Mouse (Mus musculus) liver, embryonic 12.5 days (tissue): ENCODE measurements around the gene Abcb8. TPM values are rescaled to one million over a fixed set of nuclear protein-coding genes. Genes with fewer than 3 reads are reported as not detected.
A peak's percentile ranks its signal among the peaks of the same experiment; 100 is the strongest.

Experiments
- ATAC-seq: fragments of 200-750 bp; cut with Nextera tagmentation; 2 replicates; pipeline ENCODE4 v1.8.0; 2017; ENCODE audit warnings: moderate number of reproducible peaks, mild to moderate bottlenecking, moderate library complexity
- H3K27ac ChIP-seq: fragments of 300-500 bp; sonication (generic); 2 replicates; pipeline ENCODE4 v1.5.1; 2016; ENCODE audit warnings: mild to moderate bottlenecking
- H3K27me3 ChIP-seq: fragments of 300-500 bp; sonication (generic); replicated peaks from 2 replicates; pipeline ENCODE4 v1.6.1; 2016; ENCODE audit warnings: mild to moderate bottlenecking, moderate library complexity
- H3K36me3 ChIP-seq: fragments of 300-500 bp; sonication (generic); 2 replicates; pipeline ENCODE4 v1.6.1; 2016; ENCODE audit warnings: mild to moderate bottlenecking, moderate library complexity
- H3K4me1 ChIP-seq: fragments of 300-500 bp; sonication (generic); 2 replicates; pipeline ENCODE4 v1.6.1; 2016
- H3K4me2 ChIP-seq: fragments of 300-500 bp; sonication (generic); 2 replicates; pipeline ENCODE4 v1.6.1; 2016; ENCODE audit warnings: mild to moderate bottlenecking, moderate library complexity
- H3K4me3 ChIP-seq: fragments of 300-500 bp; sonication (generic); 2 replicates; pipeline ENCODE4 v1.5.1; 2016; ENCODE audit warnings: mild to moderate bottlenecking, moderate library complexity
- H3K9ac ChIP-seq: fragments of 300-500 bp; sonication (generic); 2 replicates; pipeline ENCODE4 v1.6.1; 2016; ENCODE audit warnings: mild to moderate bottlenecking, moderate library complexity
- H3K9me3 ChIP-seq: fragments of 300-500 bp; sonication (generic); replicated peaks from 2 replicates; pipeline ENCODE4 v1.6.1; 2016; ENCODE audit warnings: mild to moderate bottlenecking, moderate library complexity
- whole genome bisulfite sequencing: fragments of 180-500 bp; shearing (Covaris S2); methylation state at CpG from one replicate; pipeline ENCODE4 v1.1.7; 2016; ENCODE audit not compliant: insufficient replicate concordance; 5-methylcytosine and 5-hydroxymethylcytosine counted together
- polyA plus RNA-seq: library from polyadenylated mRNA; unstranded; fragments of >200 nt; fragmentation: Nextera tagmentation; extraction: Ambion mirVana; gene quantifications from 2 replicates; pipeline ENCODE4 v1.2.1, GENCODE M21; 2016

Gene Abcb8
- 32.6 and 34.1 TPM in 2 replicates for polyA plus RNA-seq

DNA sequence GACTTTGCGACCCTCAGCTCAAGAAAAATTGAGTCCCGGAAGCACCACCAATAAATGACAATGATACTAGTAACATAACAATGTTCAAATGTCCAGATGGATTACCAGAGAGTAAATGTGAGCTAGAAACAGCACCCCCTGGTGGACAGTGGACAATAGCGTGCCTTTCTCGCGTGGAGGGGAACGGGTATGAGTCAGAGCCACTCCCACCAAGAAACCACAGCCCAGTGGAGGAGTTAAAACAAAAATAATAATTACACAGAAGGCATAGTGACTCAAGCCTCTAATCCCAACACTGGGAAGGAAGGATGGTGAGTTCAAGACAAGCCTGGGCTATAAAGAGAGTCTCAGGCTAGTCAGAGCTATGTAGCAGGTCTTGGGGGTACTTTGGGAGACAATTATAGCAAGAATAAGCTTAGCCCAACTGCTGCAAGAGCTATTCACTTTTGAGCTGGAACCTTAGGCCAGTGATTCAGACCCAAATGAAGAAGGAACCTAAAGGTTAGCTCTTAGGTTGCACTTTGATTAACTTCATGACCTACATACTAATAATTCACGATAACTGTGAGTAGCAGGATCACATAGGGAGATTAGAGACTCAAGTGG, at the start of gene Abcb8:
Gene Abcb8, plus strand, starts transcription at position 272 of the 606 bp plus-strand sequence.
- H3K36me3 ChIP-seq = 0 out of 2 replicates have a peak, but pooled peaks cover 3% of the 10 kb centered on the region
- H3K4me3 ChIP-seq = peak within 1 kb of the TSS; percentile 69
- H3K4me1 ChIP-seq = peaks cover 37% of the 10 kb centered on the region
- WGBS = 13% methylated on average over 7 of the region's 7 CpGs
- peaks cover 22% of the 10 kb centered on the region for H3K27me3 ChIP-seq
- no peaks in the 10 kb centered on the region for H3K9me3 ChIP-seq
- no peak for ATAC-seq
- peak within 1 kb of the TSS; percentile 81 for H3K4me2 ChIP-seq
- peak within 1 kb of the TSS; percentile 63 for H3K9ac ChIP-seq
- peak within 1 kb of the TSS; percentile 76 for H3K27ac ChIP-seq

DNA sequence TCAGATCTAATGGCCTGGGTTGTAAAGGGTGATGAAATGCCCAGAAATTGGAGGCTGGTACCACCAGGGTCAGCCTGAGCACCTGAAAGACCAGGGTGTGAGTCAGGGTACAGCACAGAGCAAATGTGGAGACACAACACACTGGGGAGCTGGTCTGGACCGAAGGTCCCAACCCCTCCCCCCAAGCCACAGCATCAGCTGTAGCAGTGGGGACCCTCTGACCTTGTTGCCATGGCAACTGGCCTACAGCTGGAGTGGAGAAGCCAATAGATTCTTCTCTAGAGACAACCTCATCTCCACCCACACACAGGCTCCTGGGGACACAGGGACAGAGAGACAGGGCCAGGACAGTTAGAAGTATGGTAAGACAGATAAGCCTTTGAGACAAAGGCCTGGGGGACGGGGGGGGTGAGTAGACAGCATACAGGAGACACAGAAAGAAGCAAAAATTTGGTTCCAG, 49.5 kb upstream of the Abcb8 start:
- Histone ChIP-seq H3K27ac (peak overlapping the region; percentile 46), H3K9me3 (no peaks in the 10 kb centered on the region), H3K4me2 (peak overlapping the region; percentile 38), H3K36me3 (no peaks in the 10 kb centered on the region), H3K27me3 (peaks cover 54% of the 10 kb centered on the region), H3K4me3 (no peak overlapping the region), H3K4me1 (peaks cover 70% of the 10 kb centered on the region), H3K9ac (no peak overlapping the region)
- peak; percentile 31 for ATAC-seq
- 17% methylated on average over 2 of the region's 2 CpGs for WGBS

DNA sequence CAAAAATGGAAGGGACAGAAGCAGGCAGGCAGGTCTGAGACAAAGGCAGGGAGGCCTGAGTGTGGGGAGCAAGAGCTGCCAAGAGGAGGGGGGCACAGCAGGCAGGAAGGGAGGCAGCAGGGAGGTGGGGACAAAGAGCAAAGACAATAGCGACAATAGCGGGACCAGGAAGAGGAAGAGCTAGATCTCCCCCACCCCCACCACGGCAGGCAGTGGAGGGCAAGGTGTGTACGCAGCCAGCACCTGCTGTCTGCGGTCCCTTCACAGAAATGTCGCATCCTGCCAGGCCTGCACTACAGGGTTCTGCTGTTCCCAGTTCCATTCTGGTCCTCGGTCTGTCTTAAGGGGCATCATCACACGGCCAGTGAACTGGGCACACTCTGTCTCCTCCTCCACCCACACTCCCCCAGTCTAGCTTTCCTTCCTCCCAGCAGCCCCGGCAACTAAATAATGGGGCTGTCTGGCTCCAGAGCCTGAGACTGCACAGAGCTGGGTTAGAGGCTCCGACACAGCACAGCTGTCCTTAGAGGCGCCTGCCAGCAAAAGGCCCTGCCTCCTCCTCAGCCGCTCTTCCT, 48.9 kb upstream of the Abcb8 start:
- Histone ChIP-seq H3K27me3 (peaks cover 60% of the 10 kb centered on the region), H3K4me3 (no peak overlapping the region), H3K9me3 (no peaks in the 10 kb centered on the region), H3K4me2 (peak overlapping the region; percentile 38), H3K27ac (peak overlapping the region; percentile 46; the same call in 1 of the 2 replicates), H3K9ac (no peak overlapping the region), H3K4me1 (peaks cover 71% of the 10 kb centered on the region), H3K36me3 (no peaks in the 10 kb centered on the region)
- 20% methylated on average over 12 of the region's 12 CpGs for WGBS
- no peak for ATAC-seq

DNA sequence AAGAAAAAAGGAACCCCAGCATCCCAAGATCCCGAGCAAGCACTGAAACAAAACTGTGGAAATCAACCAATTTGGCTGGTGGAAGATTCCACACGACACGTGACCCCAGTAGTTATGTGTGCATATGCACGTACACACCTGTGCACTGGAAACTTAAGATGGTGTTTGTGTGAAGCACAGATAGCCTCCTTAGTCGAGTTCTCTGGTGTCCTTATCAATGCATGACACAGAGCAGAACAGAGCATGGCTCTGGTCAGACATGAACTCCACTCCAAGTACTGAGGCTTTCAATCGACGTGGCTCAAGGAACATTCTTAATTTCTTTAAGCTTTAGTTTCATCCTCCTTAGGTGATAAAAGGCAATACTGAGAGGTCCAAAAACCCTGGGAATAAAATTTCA, 47.1 kb upstream of the Abcb8 start:
- WGBS = 43% methylated on average over 7 of the region's 7 CpGs
- Histone ChIP-seq H3K36me3 (no peaks in the 10 kb centered on the region), H3K9me3 (no peaks in the 10 kb centered on the region), H3K27me3 (peaks cover 77% of the 10 kb centered on the region), H3K4me3 (no peak overlapping the region), H3K27ac (no peak overlapping the region), H3K4me1 (peaks cover 84% of the 10 kb centered on the region), H3K9ac (no peak overlapping the region), H3K4me2 (no peak overlapping the region)
- no peak for ATAC-seq

DNA sequence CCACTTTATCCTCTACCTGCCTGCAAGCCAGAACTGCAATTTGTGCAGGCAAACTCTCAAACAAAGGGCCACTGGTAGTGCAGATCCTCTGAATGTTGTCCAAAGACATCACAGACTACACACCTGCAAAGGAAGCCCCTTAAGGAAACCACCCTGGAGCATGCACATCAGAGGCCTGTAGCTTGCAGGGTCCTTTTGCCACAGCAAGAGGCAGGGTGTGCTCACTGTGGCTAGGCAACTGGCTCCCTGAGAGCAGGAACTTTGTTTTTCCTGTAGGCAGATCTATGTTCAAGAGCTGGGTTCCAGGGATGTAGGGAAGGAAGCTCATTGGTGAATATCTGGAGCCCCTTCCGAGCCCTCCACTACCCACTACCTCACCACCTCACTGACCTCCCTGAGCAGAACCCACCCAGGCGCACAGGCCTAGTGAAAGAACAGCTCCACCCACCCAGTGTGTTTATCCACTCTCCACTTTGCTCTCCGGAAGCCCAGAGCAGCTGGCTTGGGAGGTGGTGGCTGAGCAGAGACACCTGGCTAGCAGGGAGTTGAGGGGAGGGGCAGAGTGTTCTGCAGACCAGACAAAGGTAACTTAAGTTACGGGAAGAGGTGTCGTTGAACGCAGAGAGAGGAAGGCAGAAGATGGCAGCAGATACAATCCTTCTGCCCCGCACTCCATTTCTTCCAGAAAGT, 46.1 kb upstream of the Abcb8 start:
- Histone ChIP-seq H3K4me1 (peaks cover 90% of the 10 kb centered on the region), H3K4me2 (peak overlapping the region; percentile 84), H3K27ac (no peak overlapping the region)

DNA sequence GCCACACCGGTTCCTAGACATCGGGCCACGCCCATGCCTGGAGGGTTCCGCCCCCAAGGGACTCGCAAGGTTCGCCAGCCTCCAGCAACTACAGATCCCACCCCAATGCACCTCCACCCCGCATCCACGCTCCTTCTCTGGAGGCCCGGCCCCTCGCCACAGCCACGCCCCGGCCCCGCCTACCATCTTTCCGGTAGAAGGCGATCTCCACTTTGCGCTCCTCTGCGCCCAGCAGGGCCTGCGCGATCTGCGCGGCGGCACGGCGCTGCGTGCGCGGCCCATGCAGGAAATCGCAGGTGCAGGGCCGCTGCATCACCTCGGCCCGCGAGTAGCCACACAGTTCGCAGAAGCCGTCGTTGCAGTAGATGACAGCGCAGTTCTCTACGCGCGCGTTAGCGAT, 45.3 kb upstream of the Abcb8 start:
- Histone ChIP-seq H3K9me3 (no peaks in the 10 kb centered on the region), H3K4me3 (peak overlapping the region; percentile 48), H3K36me3 (no peaks in the 10 kb centered on the region), H3K27me3 (peaks cover 95% of the 10 kb centered on the region), H3K27ac (no peak overlapping the region), H3K4me2 (peak overlapping the region; percentile 84), H3K9ac (0 out of 2 replicates have a peak overlapping the region, but pooled peaks have one; percentile 36), H3K4me1 (peaks cover 87% of the 10 kb centered on the region)
- ATAC-seq = peak; percentile 50
- under 1% methylated on average over 41 of the region's 41 CpGs for WGBS

More for the DNA sequence above, 46.1 kb upstream of the Abcb8 start:
- WGBS = 45% methylated on average over 7 of the region's 7 CpGs
- Histone ChIP-seq H3K9ac (no peak overlapping the region), H3K4me3 (no peak overlapping the region), H3K36me3 (no peaks in the 10 kb centered on the region), H3K9me3 (no peaks in the 10 kb centered on the region), H3K27me3 (peaks cover 87% of the 10 kb centered on the region)
- no peak for ATAC-seq

DNA sequence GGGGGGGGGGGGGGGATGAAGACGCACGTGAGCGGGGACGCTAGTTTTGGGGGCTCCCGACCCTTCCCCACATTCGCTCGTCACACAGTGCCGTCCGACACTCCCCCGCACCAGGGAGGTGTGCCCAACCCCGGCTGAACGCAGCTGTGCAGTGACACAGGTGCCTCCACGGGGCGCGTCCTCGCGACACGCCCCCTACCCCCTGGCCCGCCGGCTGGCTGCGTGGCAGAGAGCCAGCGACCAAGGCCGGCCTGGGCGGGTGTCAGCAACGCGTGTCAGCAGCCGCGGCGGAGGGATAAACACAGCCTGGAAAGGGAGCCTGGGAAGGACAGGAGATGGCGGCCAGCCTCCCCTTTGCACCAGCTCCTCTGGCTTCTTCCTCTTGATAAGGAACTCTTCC, 44.9 kb upstream of the Abcb8 start:
- peaks cover 83% of the 10 kb centered on the region for H3K4me1 ChIP-seq
- no peak for ATAC-seq
- no peaks in the 10 kb centered on the region for H3K9me3 ChIP-seq
- peaks cover 97% of the 10 kb centered on the region for H3K27me3 ChIP-seq
- H3K4me3 ChIP-seq = peak overlapping the region; percentile 48
- peak overlapping the region; percentile 84 for H3K4me2 ChIP-seq
- no peaks in the 10 kb centered on the region for H3K36me3 ChIP-seq
- WGBS = under 1% methylated on average over 29 of the region's 30 CpGs
- H3K27ac ChIP-seq = no peak overlapping the region
- H3K9ac ChIP-seq = peak overlapping the region; percentile 36; the same call in 1 of the 2 replicates

DNA sequence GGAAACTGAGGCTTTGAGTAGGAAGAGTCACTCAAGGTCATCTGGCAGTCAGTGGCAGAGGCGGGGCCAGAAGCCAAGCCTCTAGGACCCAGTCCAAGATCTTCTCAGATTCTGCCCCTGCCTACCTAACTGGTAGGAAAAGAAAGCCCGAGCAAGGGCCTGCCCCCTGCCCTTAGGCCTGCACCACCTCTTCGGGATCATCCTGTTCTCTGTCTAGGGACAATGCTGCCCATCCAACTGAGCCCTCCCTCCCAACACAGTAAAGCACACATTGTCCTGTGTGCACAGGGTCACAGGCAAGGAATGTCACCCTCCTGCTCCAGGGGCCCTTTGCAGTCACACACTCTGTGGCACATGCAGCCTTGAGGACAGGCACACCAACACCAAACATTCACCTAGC, 43.4 kb upstream of the Abcb8 start:
- Histone ChIP-seq H3K27ac (no peak overlapping the region), H3K9me3 (no peaks in the 10 kb centered on the region), H3K27me3 (peaks cover 98% of the 10 kb centered on the region), H3K4me2 (no peak overlapping the region), H3K4me3 (no peak overlapping the region), H3K9ac (no peak overlapping the region), H3K4me1 (peaks cover 67% of the 10 kb centered on the region), H3K36me3 (no peaks in the 10 kb centered on the region)
- ATAC-seq = no peak
- WGBS = 61% methylated on average over 3 of the region's 3 CpGs

DNA sequence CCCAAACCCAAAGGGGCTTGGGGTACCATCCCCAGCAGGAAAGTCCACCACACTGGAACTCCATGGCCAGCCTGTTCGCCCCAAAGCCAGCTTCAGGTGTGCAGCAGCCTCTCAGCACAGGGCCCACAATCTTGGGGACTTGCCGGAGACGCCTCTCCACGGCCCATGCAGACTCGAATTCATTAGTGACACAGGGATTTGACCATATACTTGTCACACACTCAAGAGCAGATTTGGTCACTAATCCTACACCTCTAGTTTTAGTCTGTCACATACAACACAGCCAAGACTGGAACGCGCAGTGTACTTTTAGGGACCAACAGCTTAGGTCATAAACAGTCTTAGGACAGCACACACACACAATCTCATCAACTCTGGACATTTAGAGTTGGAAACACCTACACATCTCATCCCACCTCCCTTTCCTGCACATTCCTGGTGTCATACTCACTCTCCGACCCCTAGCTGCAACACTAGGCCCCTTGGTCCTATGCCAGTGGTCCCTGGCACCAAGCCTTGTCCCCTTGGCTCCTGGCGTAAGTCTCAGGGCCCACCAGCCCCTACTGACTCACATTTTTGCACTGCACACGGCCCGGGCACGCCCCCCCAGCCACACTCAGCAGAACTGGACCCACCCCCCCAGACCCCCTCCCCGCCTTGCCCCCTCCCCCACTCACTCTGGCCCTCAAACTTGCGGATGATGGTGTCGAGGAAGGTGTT, 42.8 kb upstream of the Abcb8 start:
- Histone ChIP-seq H3K27ac (no peak overlapping the region), H3K9me3 (no peaks in the 10 kb centered on the region), H3K4me3 (peak overlapping the region; percentile 60), H3K27me3 (peaks cover 99% of the 10 kb centered on the region), H3K36me3 (no peaks in the 10 kb centered on the region), H3K4me2 (peak overlapping the region; percentile 80), H3K4me1 (peaks cover 61% of the 10 kb centered on the region), H3K9ac (peak overlapping the region; percentile 49; the same call in 1 of the 2 replicates)
- WGBS = 43% methylated on average over 14 of the region's 15 CpGs
- ATAC-seq = no peak

DNA sequence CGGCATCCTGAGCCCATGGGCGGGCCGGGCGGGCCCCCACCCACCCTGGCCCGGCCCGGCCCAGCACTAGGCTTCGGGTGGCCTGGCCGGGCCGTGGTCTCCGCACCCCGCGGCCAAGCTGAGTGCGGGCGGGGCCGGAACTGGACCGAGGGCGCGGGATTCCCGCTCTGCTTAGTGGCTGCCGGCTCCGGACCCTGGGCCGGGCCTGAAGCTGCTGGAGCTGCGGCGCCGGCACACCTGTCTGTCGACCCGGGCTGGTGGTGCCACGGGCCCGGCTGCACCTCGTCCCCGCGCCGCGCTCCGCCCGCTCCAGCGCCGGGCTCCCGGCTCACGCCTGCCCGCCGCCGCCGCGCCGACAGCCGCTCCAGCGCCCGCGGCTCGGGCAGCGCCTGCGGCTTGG, 42.2 kb upstream of the Abcb8 start, which contains the start of gene Kcnh2:
Gene Kcnh2, minus strand, starts transcription at position 327 of the 400 bp plus-strand sequence.
- H3K36me3 ChIP-seq = no peaks in the 10 kb centered on the region
- H3K4me2 ChIP-seq = peak within 1 kb of the TSS; percentile 80
- ATAC-seq = no peak; the same call in 1 of the 2 replicates
- WGBS = under 1% methylated on average over 53 of the region's 53 CpGs
- peaks cover 55% of the 10 kb centered on the region for H3K4me1 ChIP-seq
- peak within 1 kb of the TSS; percentile 8; the same call in 1 of the 2 replicates for H3K27ac ChIP-seq
- peaks cover 98% of the 10 kb centered on the region for H3K27me3 ChIP-seq
- H3K4me3 ChIP-seq = peak within 1 kb of the TSS; percentile 60
- H3K9ac ChIP-seq = peak within 1 kb of the TSS; percentile 49
- H3K9me3 ChIP-seq = no peaks in the 10 kb centered on the region

DNA sequence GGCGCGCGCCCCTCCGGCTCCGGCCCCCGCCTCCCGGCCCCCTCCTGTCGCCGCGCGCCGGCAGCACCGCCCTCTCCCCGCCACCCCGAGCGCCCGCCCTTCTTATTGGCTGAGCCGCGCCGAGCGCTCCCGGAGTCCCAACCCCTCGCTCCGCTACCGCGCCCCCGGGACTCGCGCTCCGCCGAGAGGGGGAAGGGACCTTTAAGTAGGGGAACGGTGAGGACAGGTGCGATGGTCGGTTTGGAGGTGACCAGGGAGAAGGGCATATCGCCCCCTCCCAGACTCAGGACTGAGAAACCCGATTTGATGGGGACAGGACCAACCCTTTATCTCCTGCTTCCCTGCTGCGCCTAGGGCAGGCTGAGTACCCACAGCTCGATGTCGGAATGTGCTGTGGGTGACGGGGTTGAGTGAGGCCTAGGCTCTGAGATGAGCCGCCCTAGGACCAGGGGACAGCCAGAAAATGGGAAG, 41.7 kb upstream of the Abcb8 start:
- Histone ChIP-seq H3K27ac (no peak overlapping the region), H3K9ac (peak overlapping the region; percentile 49; the same call in 1 of the 2 replicates), H3K27me3 (peaks cover 98% of the 10 kb centered on the region), H3K36me3 (no peaks in the 10 kb centered on the region), H3K4me3 (peak overlapping the region; percentile 60), H3K4me1 (peaks cover 51% of the 10 kb centered on the region), H3K4me2 (peak overlapping the region; percentile 80), H3K9me3 (no peaks in the 10 kb centered on the region)
- 5% methylated on average over 39 of the region's 41 CpGs for WGBS
- ATAC-seq = peak; percentile 68
